In genomic region chr11:96404016-96404604, GRCm38 (mm10) we compare ENCODE assay signal across 12 mouse cellular contexts. TPM values are rescaled to one million over a fixed set of nuclear protein-coding genes. Genes with fewer than 3 reads are reported as not detected.
DNase-seq lines count a peak whose midpoint lies in the region; ATAC-seq lines count a peak whose summit lies in the region.
"Had no signal": no experiment of that assay in that cellular context is flagged by ENCODE, and none has a peak within 500 bp of the region (broad histone marks: within the 10 kb centered on the region; RNA-seq: fewer than 3 reads in every experiment).

No protein-coding gene starts in this region.

- H3K27me3 ChIP-seq in forebrain, embryonic 10.5 days (ENCODE audit: poor library complexity, severe bottlenecking) = peaks cover 75% of the 10 kb centered on the region
- H3K27me3 ChIP-seq: neural tube, embryonic 12.5 days had no signal

- H3K36me3 ChIP-seq in forebrain, embryonic 10.5 days (replicated peaks) = no peaks in the 10 kb centered on the region
- H3K36me3 ChIP-seq: neural tube, embryonic 12.5 days had no signal

- no peak for ATAC-seq in frontal cortex, adult (ENCODE audit: low TSS enrichment)
- ATAC-seq: forebrain, postnatal 0 days had no signal

- H3K9me3 ChIP-seq in forebrain, embryonic 10.5 days = no peaks in the 10 kb centered on the region
- H3K9me3 ChIP-seq: megakaryocyte, embryonic 14.5 days; neural tube, embryonic 12.5 days had no signal

- H3K4me1 ChIP-seq in forebrain, embryonic 10.5 days = peaks cover 26% of the 10 kb centered on the region

- WGBS in forebrain, embryonic 10.5 days = 70% methylated on average over 10 of the region's 10 CpGs

- peak; percentile 47 for DNase-seq in embryo, embryonic 10 days (ENCODE audit: low spot score)
- DNase-seq in embryo, embryonic 11 days = no peak
- DNase-seq in kidney, postnatal 10 days = peak; percentile 58
- DNase-seq in kidney, adult 11 months = no peak
- peak; percentile 30 for DNase-seq in adrenal gland, postnatal 25 days
- DNase-seq in lung, postnatal 10 days = peak; percentile 63
- no peak for DNase-seq in forebrain, embryonic 10.5 days (ENCODE audit: extremely low spot score, low spot score)
- DNase-seq: forebrain, postnatal 0 days had no signal

- no peak overlapping the region for H3K4me3 ChIP-seq in forebrain, embryonic 10.5 days
- H3K4me3 ChIP-seq: megakaryocyte, embryonic 14.5 days; neural tube, embryonic 12.5 days had no signal

- no peak overlapping the region for H3K27ac ChIP-seq in forebrain, embryonic 10.5 days
- H3K27ac ChIP-seq: neural tube, embryonic 12.5 days had no signal

RNA-seq across cellular contexts. Expression of gene Hoxb1, which starts 38.6 kb away (rescaled TPM):
- not detected in 2 replicates for total RNA-seq in adrenal gland, postnatal 25 days (2021)
- 0.07 TPM in 1 of 2 replicates, not detected in the other for polyA plus RNA-seq in forebrain, embryonic 10.5 days (2016; fragmentation: Nextera tagmentation; extraction: Ambion mirVana)
- total RNA-seq: forebrain, postnatal 0 days had no signal
- polyA plus RNA-seq: forebrain, postnatal 0 days; spleen, adult 2 months had no signal

RNA-seq across cellular contexts. Expression of gene Hoxb2, which starts 53.8 kb away (rescaled TPM):
- total RNA-seq in adrenal gland, postnatal 25 days (2021) = 24.0 and 25.6 TPM in 2 replicates
- polyA plus RNA-seq in forebrain, embryonic 10.5 days (2016; fragmentation: Nextera tagmentation; extraction: Ambion mirVana) = not detected in 2 replicates
- total RNA-seq: forebrain, postnatal 0 days had no signal
- polyA plus RNA-seq: forebrain, postnatal 0 days had no signal

Comparison
In these comparisons a context has a peak if more than half of its experiments do, and no peak if none do; other contexts are left out.
1. DNase-seq: peak in embryo, embryonic 10 days (single experiment), kidney, postnatal 10 days (single experiment), adrenal gland, postnatal 25 days (single experiment) and lung, postnatal 10 days (single experiment); none in embryo, embryonic 11 days (single experiment), kidney, adult 11 months (single experiment) and forebrain, embryonic 10.5 days (single experiment).